In the genomic region with DNA sequence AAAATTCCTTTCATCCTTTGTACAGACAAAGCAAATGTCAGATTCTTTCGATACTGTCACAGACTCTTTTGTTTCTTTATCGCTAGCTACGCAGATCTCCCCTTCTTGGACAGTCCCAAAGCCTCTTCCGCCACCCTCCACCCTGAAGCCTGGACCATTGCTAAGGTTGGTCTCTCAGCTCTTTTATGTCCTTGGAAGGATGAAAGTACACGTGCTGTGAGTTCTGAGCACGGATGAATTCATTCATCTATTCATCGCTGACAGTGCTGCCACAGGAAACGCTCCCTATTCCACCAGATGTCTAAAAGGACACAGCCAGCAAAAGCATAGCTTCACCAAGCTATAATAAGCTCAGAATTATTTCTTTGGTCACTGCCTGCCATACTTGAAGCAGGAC, we compare ENCODE assay signal across 10 mouse cellular contexts. TPM values are rescaled to one million over a fixed set of nuclear protein-coding genes. Genes with fewer than 3 reads are reported as not detected.
DNase-seq lines count a peak whose midpoint lies in the region; ATAC-seq lines count a peak whose summit lies in the region.
"Had no signal": no experiment of that assay in that cellular context is flagged by ENCODE, and none has a peak within 500 bp of the region (broad histone marks: within the 10 kb centered on the region; RNA-seq: fewer than 3 reads in every experiment).

No protein-coding gene starts in this region.

- no peaks in the 10 kb centered on the region for H3K36me3 ChIP-seq in heart, embryonic 14.5 days (ENCODE audit: control insufficient read depth, insufficient read depth, low read length)
- H3K36me3 ChIP-seq in forebrain, embryonic 16.5 days (ENCODE audit: control insufficient read depth, insufficient read depth): no peaks in the 10 kb centered on the region
- no peaks in the 10 kb centered on the region for H3K36me3 ChIP-seq in midbrain, embryonic 10.5 days
- H3K36me3 ChIP-seq: G1E had no signal

- ATAC-seq in heart, embryonic 14.5 days (ENCODE audit: insufficient number of reproducible peaks, insufficient read depth, low FRiP score, low read depth): no peak
- ATAC-seq in forebrain, embryonic 16.5 days: peak; percentile 59
- no peak for ATAC-seq in megakaryocyte progenitor cell, adult 5-6 weeks (replicated peaks; ENCODE audit: poor library complexity)

- peak overlapping the region; percentile 8 to 38; a peak in 2 of 4 replicates for H3K27ac ChIP-seq in heart, embryonic 14.5 days (replicated peaks in 1 of 2; ENCODE audit: control insufficient read depth in 1 of 2, insufficient read depth in 1 of 2, low read depth in 2 of 2, low read length in 2 of 2)
- H3K27ac ChIP-seq in forebrain, embryonic 16.5 days (ENCODE audit: low read length): peak overlapping the region; percentile 95
- H3K27ac ChIP-seq in midbrain, embryonic 10.5 days (replicated peaks): peak overlapping the region; percentile 70
- H3K27ac ChIP-seq: macrophage had no signal

- peak overlapping the region; percentile 39 for H3K4me2 ChIP-seq in heart, embryonic 14.5 days (ENCODE audit: low read length)
- H3K4me2 ChIP-seq in forebrain, embryonic 16.5 days (ENCODE audit: low read length): peak overlapping the region; percentile 72

- H3K27me3 ChIP-seq in heart, embryonic 14.5 days (ENCODE audit: control insufficient read depth, insufficient read depth, low read length): no peaks in the 10 kb centered on the region
- H3K27me3 ChIP-seq in forebrain, embryonic 16.5 days (replicated peaks; ENCODE audit: control insufficient read depth, insufficient read depth, low read length): no peaks in the 10 kb centered on the region
- no peaks in the 10 kb centered on the region for H3K27me3 ChIP-seq in midbrain, embryonic 10.5 days (ENCODE audit: low read depth, poor library complexity, severe bottlenecking)

- H3K4me3 ChIP-seq in heart, embryonic 14.5 days (ENCODE audit: control insufficient read depth in 1 of 2, insufficient read depth in 1 of 2, low read depth in 1 of 2, low read length in 2 of 2): peak overlapping the region in 1 of 2 experiments; percentile 10; a peak in 1 of 4 replicates
- H3K4me3 ChIP-seq in forebrain, embryonic 16.5 days (replicated peaks; ENCODE audit: low read length): peak overlapping the region; percentile 47
- peak overlapping the region; percentile 30; the same call in 1 of the 2 replicates for H3K4me3 ChIP-seq in midbrain, embryonic 10.5 days

- intact Hi-C loops in heart, postnatal 36 days (cut with DNase I): no loop called here

- 31% methylated on average over 8 of the region's 8 CpGs for WGBS in heart, embryonic 14.5 days
- WGBS in forebrain, embryonic 16.5 days: under 1% methylated on average over 8 of the region's 8 CpGs
- 20% methylated on average over 8 of the region's 8 CpGs for WGBS in midbrain, embryonic 10.5 days

- no peaks in the 10 kb centered on the region for H3K9me3 ChIP-seq in heart, embryonic 14.5 days (ENCODE audit: control insufficient read depth, low read length)
- H3K9me3 ChIP-seq in forebrain, embryonic 16.5 days (ENCODE audit: control insufficient read depth, low read length): no peaks in the 10 kb centered on the region
- no peaks in the 10 kb centered on the region for H3K9me3 ChIP-seq in midbrain, embryonic 10.5 days (replicated peaks)
- H3K9me3 ChIP-seq: G1E had no signal

- DNase-seq in heart, postnatal 36 days: no peak
- peak; percentile 52 for DNase-seq in cerebellum, adult 9-10 months
- peak; percentile 33 for DNase-seq in midbrain, embryonic 10.5 days (ENCODE audit: low spot score)
- DNase-seq in testis, postnatal 10 days (ENCODE audit: low spot score): no peak
- DNase-seq in liver: no peak

- H3K9ac ChIP-seq in heart, embryonic 14.5 days (ENCODE audit: low read length): no peak overlapping the region
- peak overlapping the region; percentile 72 for H3K9ac ChIP-seq in forebrain, embryonic 16.5 days (replicated peaks; ENCODE audit: low read depth, low read length)

- peaks cover 3 to 10% of the 10 kb centered on the region in 2 experiments for H3K4me1 ChIP-seq in heart, embryonic 14.5 days (ENCODE audit: control insufficient read depth in 2 of 2, insufficient read depth in 2 of 2, low read length in 2 of 2)
- peaks cover 16% of the 10 kb centered on the region for H3K4me1 ChIP-seq in forebrain, embryonic 16.5 days (replicated peaks; ENCODE audit: control insufficient read depth, insufficient read depth, low read length)
- H3K4me1 ChIP-seq in midbrain, embryonic 10.5 days: peaks cover 23% of the 10 kb centered on the region

RNA-seq across cellular contexts. Expression of a gene that starts 58.0 kb away (rescaled TPM):
- polyA plus RNA-seq in heart, embryonic 14.5 days (2014; fragmentation: Nextera tagmentation; extraction: Ambion mirVana): 29.2 and 34.5 TPM in 2 replicates
- total RNA-seq in heart, postnatal 36 days (2021): 100 to 1,000 TPM; 121 to 129 TPM
- polyA plus RNA-seq in forebrain, embryonic 16.5 days (2015; fragmentation: Nextera tagmentation; extraction: Ambion mirVana): 54.3 and 57.3 TPM in 2 replicates
- polyA plus RNA-seq in midbrain, embryonic 10.5 days (2016; fragmentation: Nextera tagmentation; extraction: Ambion mirVana): 13.6 and 16.6 TPM in 2 replicates
- total RNA-seq in megakaryocyte progenitor cell, adult 5-6 weeks (2015): 15.2 and 19.6 TPM in 2 replicates
- total RNA-seq in megakaryocyte progenitor cell, adult 5-6 weeks (2017): 6.4 and 13.6 TPM in 2 replicates

Comparison
In these comparisons a context has a peak if more than half of its experiments do, and no peak if none do; other contexts are left out.
1. H3K27ac ChIP-seq: peak in every context shown above with its lines; median percentile 95 in forebrain, embryonic 16.5 days; 70 in midbrain, embryonic 10.5 days; 23 in heart, embryonic 14.5 days.
2. DNase-seq: peak in cerebellum, adult 9-10 months (single experiment) and midbrain, embryonic 10.5 days (single experiment); none in heart, postnatal 36 days (0 of 2), testis, postnatal 10 days (single experiment) and liver (single experiment).